ENCODE assay signal across 23 mouse cellular contexts in genomic region chr4:63899081-63899523, GRCm38 (mm10). TPM values are rescaled to one million over a fixed set of nuclear protein-coding genes. Genes with fewer than 3 reads are reported as not detected.
DNase-seq lines count a peak whose midpoint lies in the region; ATAC-seq lines count a peak whose summit lies in the region.
"Had no signal": no experiment of that assay in that cellular context is flagged by ENCODE, and none has a peak within 500 bp of the region (broad histone marks: within the 10 kb centered on the region; RNA-seq: fewer than 3 reads in every experiment).

No protein-coding gene starts in this region.

- no peaks in the 10 kb centered on the region for H3K4me1 ChIP-seq in embryonic facial prominence, embryonic 13.5 days
- H3K4me1 ChIP-seq in embryonic facial prominence, embryonic 10.5 days, result no peaks in the 10 kb centered on the region
- H3K4me1 ChIP-seq: heart, embryonic 15.5 days; hindbrain, embryonic 13.5 days; neural tube, embryonic 12.5 days had no signal

- ATAC-seq in embryonic facial prominence, embryonic 13.5 days (ENCODE audit: insufficient number of reproducible peaks, insufficient read depth, low FRiP score, low TSS enrichment, low read depth), result no peak
- ATAC-seq in common myeloid progenitor, adult 5-6 weeks (replicated peaks; ENCODE audit: low read depth, poor library complexity, severe bottlenecking), result peak; percentile 76
- peak; percentile 72 for ATAC-seq in inflammation-experienced regulatory T-cells, adult 6 months
- ATAC-seq: intestine, embryonic 16.5 days; midbrain, embryonic 16.5 days; Patski had no signal

- no peak overlapping the region for H3K4me2 ChIP-seq in embryonic facial prominence, embryonic 13.5 days
- H3K4me2 ChIP-seq: heart, embryonic 15.5 days; hindbrain, embryonic 13.5 days; neural tube, embryonic 12.5 days had no signal

- peak overlapping the region; percentile 55 for H3K27ac ChIP-seq in embryonic facial prominence, embryonic 13.5 days
- H3K27ac ChIP-seq in embryonic facial prominence, embryonic 10.5 days (replicated peaks), result no peak overlapping the region
- H3K27ac ChIP-seq: heart, adult 2 months; heart, embryonic 15.5 days; hindbrain, embryonic 13.5 days; kidney, postnatal 0 days; neural tube, embryonic 12.5 days had no signal

- H3K4me3 ChIP-seq in embryonic facial prominence, embryonic 13.5 days, result no peak overlapping the region
- H3K4me3 ChIP-seq in embryonic facial prominence, embryonic 10.5 days, result no peak overlapping the region
- H3K4me3 ChIP-seq: heart, adult 2 months; heart, embryonic 15.5 days; hindbrain, embryonic 13.5 days; neural tube, embryonic 12.5 days had no signal

- WGBS in embryonic facial prominence, embryonic 13.5 days, result 72% methylated on average over 10 of the region's 10 CpGs
- WGBS in embryonic facial prominence, embryonic 10.5 days, result 88% methylated on average over 10 of the region's 10 CpGs

- no peaks in the 10 kb centered on the region; the same call in 1 of the 2 replicates for H3K27me3 ChIP-seq in embryonic facial prominence, embryonic 13.5 days
- no peaks in the 10 kb centered on the region for H3K27me3 ChIP-seq in embryonic facial prominence, embryonic 10.5 days (replicated peaks; ENCODE audit: low read depth, poor library complexity, severe bottlenecking)
- H3K27me3 ChIP-seq: hindbrain, embryonic 13.5 days; neural tube, embryonic 12.5 days had no signal

- H3K9ac ChIP-seq in embryonic facial prominence, embryonic 13.5 days, result no peak overlapping the region
- H3K9ac ChIP-seq: heart, embryonic 15.5 days; hindbrain, embryonic 13.5 days; neural tube, embryonic 12.5 days had no signal

- DNase-seq in embryonic facial prominence, embryonic 10.5 days (ENCODE audit: low spot score), result no peak
- DNase-seq in CD4-positive helper T cell, adult 2 months (ENCODE audit: low read depth, low spot score), result peak; percentile 52
- no peak for DNase-seq in adrenal gland, adult 8-10 months
- DNase-seq in kidney, postnatal 14 days, result no peak
- DNase-seq in neural tube, embryonic 10.5 days (ENCODE audit: extremely low spot score, low spot score), result no peak
- DNase-seq: cerebellum, postnatal 10 days; embryo, embryonic 11 days; gastrocnemius, postnatal 10 days; heart, adult 2 months; lung, adult 2 months; right cerebral cortex, postnatal 4 days; thymus, postnatal 25 days had no signal

- no peaks in the 10 kb centered on the region for H3K9me3 ChIP-seq in embryonic facial prominence, embryonic 13.5 days
- H3K9me3 ChIP-seq in embryonic facial prominence, embryonic 10.5 days, result no peaks in the 10 kb centered on the region
- H3K9me3 ChIP-seq: heart, embryonic 15.5 days; hindbrain, embryonic 13.5 days; neural tube, embryonic 12.5 days had no signal

- H3K36me3 ChIP-seq in embryonic facial prominence, embryonic 13.5 days, result no peaks in the 10 kb centered on the region
- no peaks in the 10 kb centered on the region for H3K36me3 ChIP-seq in embryonic facial prominence, embryonic 10.5 days (replicated peaks)
- H3K36me3 ChIP-seq: heart, embryonic 15.5 days; hindbrain, embryonic 13.5 days; neural tube, embryonic 12.5 days had no signal

RNA-seq across cellular contexts. Expression of gene Tnfsf8, which starts 38.0 kb away (rescaled TPM):
- 0.08 TPM in 1 of 2 replicates, not detected in the other for polyA plus RNA-seq in embryonic facial prominence, embryonic 13.5 days (2015; fragmentation: Nextera tagmentation; extraction: Ambion mirVana)
- not detected in 2 replicates for polyA plus RNA-seq in embryonic facial prominence, embryonic 10.5 days (2016; fragmentation: Nextera tagmentation; extraction: Ambion mirVana)
- total RNA-seq in common myeloid progenitor, adult 5-6 weeks (2017), result 1.1 and 2.3 TPM in 2 replicates
- polyA plus RNA-seq in inflammation-experienced regulatory T-cells, adult 6 months (2017; shearing (Covaris generic)), result 100 to 1,000 TPM in 2 of 3 experiments, 10 to 100 TPM in 1; 86.1 to 126 (median 123) TPM
- total RNA-seq in adrenal gland, adult 8-10 months (2022), result under 1 TPM in 2 of 4 experiments, not detected in 2; 0.07 to 0.09 TPM
- total RNA-seq: heart, adult 2 months; left cerebral cortex, postnatal 10 days had no signal
- polyA plus RNA-seq: kidney, postnatal 0 days; midbrain, embryonic 16.5 days; neural tube, embryonic 12.5 days; Patski had no signal

Comparison
In these comparisons a context has a peak if more than half of its experiments do, and no peak if none do; other contexts are left out.
1. RNA of gene Tnfsf8, which starts 38.0 kb away (polyA plus RNA-seq): 86.1 to 126 TPM in inflammation-experienced regulatory T-cells, adult 6 months; 0.08 TPM in embryonic facial prominence, embryonic 13.5 days and not detected in embryonic facial prominence, embryonic 10.5 days; every median in the first group is over 10 times any median in the second.